Mouse (Mus musculus): ENCODE data around the gene Def8. TPM values are rescaled to one million over a fixed set of nuclear protein-coding genes. Genes with fewer than 3 reads are reported as not detected.

The Def8 gene
- polyA plus RNA-seq, 1 experiment, result 81.6 TPM

- Histone ChIP-seq H3K4me3 (ENCODE audit: low read depth, low read length) (no peak overlapping the region), H3K27me3 (ENCODE audit: control insufficient read depth, insufficient read depth, low read length, poor library complexity, severe bottlenecking) (no peaks in the 10 kb centered on the region), H3K36me3 (ENCODE audit: control insufficient read depth, insufficient read depth, low read length, poor library complexity, severe bottlenecking) (peaks cover 56% of the 10 kb centered on the region), H3K4me1 (ENCODE audit: control insufficient read depth, insufficient read depth, low read length) (no peaks in the 10 kb centered on the region), H3K9ac (ENCODE audit: low read depth, poor library complexity, severe bottlenecking) (no peak overlapping the region), H3K9me3 (replicated peaks; ENCODE audit: control insufficient read depth, insufficient read depth, low read length, poor library complexity, severe bottlenecking) (no peaks in the 10 kb centered on the region; the same call in 1 of the 2 replicates), H3K27ac (ENCODE audit: insufficient read depth, low read length) (no peak overlapping the region)
- TF ChIP-seq POLR2A (IDR thresholded peaks at IDR 0.05; ENCODE audit: insufficient read depth, low read length) (no peak), CTCF (IDR thresholded peaks at IDR 0.05; ENCODE audit: low read depth, low read length) (no peak), EP300 (IDR thresholded peaks at IDR 0.05; ENCODE audit: insufficient read depth, low read depth, low read length) (no peak)
Observed at GRCm38 (mm10) chr8:123497699-123498098, 74.4 kb downstream of the Def8 start.

- no peak overlapping the region for H3K4me3 ChIP-seq (ENCODE audit: low read depth, low read length)
- H3K27ac ChIP-seq (ENCODE audit: insufficient read depth, low read length), result no peak overlapping the region
- H3K9me3 ChIP-seq (replicated peaks; ENCODE audit: control insufficient read depth, insufficient read depth, low read length, poor library complexity, severe bottlenecking), result no peaks in the 10 kb centered on the region; the same call in 1 of the 2 replicates
- no peaks in the 10 kb centered on the region for H3K4me1 ChIP-seq (ENCODE audit: control insufficient read depth, insufficient read depth, low read length)
- H3K27me3 ChIP-seq (ENCODE audit: control insufficient read depth, insufficient read depth, low read length, poor library complexity, severe bottlenecking), result no peaks in the 10 kb centered on the region
- H3K36me3 ChIP-seq (ENCODE audit: control insufficient read depth, insufficient read depth, low read length, poor library complexity, severe bottlenecking), result peaks cover 45% of the 10 kb centered on the region
- TF ChIP-seq POLR2A (IDR thresholded peaks at IDR 0.05; ENCODE audit: insufficient read depth, low read length), result no peak
- TF ChIP-seq EP300 (IDR thresholded peaks at IDR 0.05; ENCODE audit: insufficient read depth, low read depth, low read length), result no peak
- TF ChIP-seq CTCF (IDR thresholded peaks at IDR 0.05; ENCODE audit: low read depth, low read length), result no peak
- H3K9ac ChIP-seq (ENCODE audit: low read depth, poor library complexity, severe bottlenecking), result no peak overlapping the region
Observed at GRCm38 (mm10) chr8:123498963-123499362, 75.6 kb downstream of the Def8 start.

- Histone ChIP-seq H3K4me1 (ENCODE audit: control insufficient read depth, insufficient read depth, low read length) (no peaks in the 10 kb centered on the region), H3K27ac (ENCODE audit: insufficient read depth, low read length) (no peak overlapping the region), H3K9ac (ENCODE audit: low read depth, poor library complexity, severe bottlenecking) (no peak overlapping the region), H3K4me3 (ENCODE audit: low read depth, low read length) (no peak overlapping the region), H3K36me3 (ENCODE audit: control insufficient read depth, insufficient read depth, low read length, poor library complexity, severe bottlenecking) (peaks cover 39% of the 10 kb centered on the region), H3K9me3 (replicated peaks; ENCODE audit: control insufficient read depth, insufficient read depth, low read length, poor library complexity, severe bottlenecking) (no peaks in the 10 kb centered on the region; the same call in 1 of the 2 replicates), H3K27me3 (ENCODE audit: control insufficient read depth, insufficient read depth, low read length, poor library complexity, severe bottlenecking) (no peaks in the 10 kb centered on the region)
- TF ChIP-seq CTCF (IDR thresholded peaks at IDR 0.05; ENCODE audit: low read depth, low read length), result no peak
- no peak for TF ChIP-seq POLR2A (IDR thresholded peaks at IDR 0.05; ENCODE audit: insufficient read depth, low read length)
- no peak for TF ChIP-seq EP300 (IDR thresholded peaks at IDR 0.05; ENCODE audit: insufficient read depth, low read depth, low read length)
Observed at GRCm38 (mm10) chr8:123499556-123499955, 76.2 kb downstream of the Def8 start.

GRCm38 (mm10) chr8:123502192-123502591, 78.9 kb downstream of the Def8 start:
- H3K9me3 ChIP-seq (replicated peaks; ENCODE audit: control insufficient read depth, insufficient read depth, low read length, poor library complexity, severe bottlenecking), result no peaks in the 10 kb centered on the region; the same call in 1 of the 2 replicates
- no peaks in the 10 kb centered on the region for H3K27me3 ChIP-seq (ENCODE audit: control insufficient read depth, insufficient read depth, low read length, poor library complexity, severe bottlenecking)
- TF ChIP-seq CTCF (IDR thresholded peaks at IDR 0.05; ENCODE audit: low read depth, low read length), result no peak
- TF ChIP-seq EP300 (IDR thresholded peaks at IDR 0.05; ENCODE audit: insufficient read depth, low read depth, low read length), result no peak
- no peak for TF ChIP-seq POLR2A (IDR thresholded peaks at IDR 0.05; ENCODE audit: insufficient read depth, low read length)
- H3K4me1 ChIP-seq (ENCODE audit: control insufficient read depth, insufficient read depth, low read length), result no peaks in the 10 kb centered on the region
- no peak overlapping the region for H3K4me3 ChIP-seq (ENCODE audit: low read depth, low read length)
- H3K27ac ChIP-seq (ENCODE audit: insufficient read depth, low read length), result no peak overlapping the region
- peaks cover 21% of the 10 kb centered on the region for H3K36me3 ChIP-seq (ENCODE audit: control insufficient read depth, insufficient read depth, low read length, poor library complexity, severe bottlenecking)
- no peak overlapping the region for H3K9ac ChIP-seq (ENCODE audit: low read depth, poor library complexity, severe bottlenecking)

- Histone ChIP-seq H3K9ac (ENCODE audit: low read depth, poor library complexity, severe bottlenecking) (no peak overlapping the region), H3K36me3 (ENCODE audit: control insufficient read depth, insufficient read depth, low read length, poor library complexity, severe bottlenecking) (peaks cover 15% of the 10 kb centered on the region; the same call in 1 of the 2 replicates), H3K4me3 (ENCODE audit: low read depth, low read length) (no peak overlapping the region), H3K4me1 (ENCODE audit: control insufficient read depth, insufficient read depth, low read length) (no peaks in the 10 kb centered on the region), H3K9me3 (replicated peaks; ENCODE audit: control insufficient read depth, insufficient read depth, low read length, poor library complexity, severe bottlenecking) (no peaks in the 10 kb centered on the region), H3K27ac (ENCODE audit: insufficient read depth, low read length) (no peak overlapping the region), H3K27me3 (ENCODE audit: control insufficient read depth, insufficient read depth, low read length, poor library complexity, severe bottlenecking) (no peaks in the 10 kb centered on the region)
- no peak for TF ChIP-seq POLR2A (IDR thresholded peaks at IDR 0.05; ENCODE audit: insufficient read depth, low read length)
- TF ChIP-seq EP300 (IDR thresholded peaks at IDR 0.05; ENCODE audit: insufficient read depth, low read depth, low read length), result no peak
- TF ChIP-seq CTCF (IDR thresholded peaks at IDR 0.05; ENCODE audit: low read depth, low read length), result no peak
Observed at GRCm38 (mm10) chr8:123503801-123504467, 80.6 kb downstream of the Def8 start.

- H3K9me3 ChIP-seq (replicated peaks; ENCODE audit: control insufficient read depth, insufficient read depth, low read length, poor library complexity, severe bottlenecking), result no peaks in the 10 kb centered on the region
- H3K4me1 ChIP-seq (ENCODE audit: control insufficient read depth, insufficient read depth, low read length), result no peaks in the 10 kb centered on the region
- H3K27ac ChIP-seq (ENCODE audit: insufficient read depth, low read length), result no peak overlapping the region
- no peak overlapping the region for H3K4me3 ChIP-seq (ENCODE audit: low read depth, low read length)
- no peak for TF ChIP-seq CTCF (IDR thresholded peaks at IDR 0.05; ENCODE audit: low read depth, low read length)
- no peak for TF ChIP-seq POLR2A (IDR thresholded peaks at IDR 0.05; ENCODE audit: insufficient read depth, low read length)
- TF ChIP-seq EP300 (IDR thresholded peaks at IDR 0.05; ENCODE audit: insufficient read depth, low read depth, low read length), result no peak
- H3K9ac ChIP-seq (ENCODE audit: low read depth, poor library complexity, severe bottlenecking), result no peak overlapping the region
- H3K27me3 ChIP-seq (ENCODE audit: control insufficient read depth, insufficient read depth, low read length, poor library complexity, severe bottlenecking), result no peaks in the 10 kb centered on the region
- H3K36me3 ChIP-seq (ENCODE audit: control insufficient read depth, insufficient read depth, low read length, poor library complexity, severe bottlenecking), result peaks cover 15% of the 10 kb centered on the region; the same call in 1 of the 2 replicates
Observed at GRCm38 (mm10) chr8:123504591-123505195, 81.4 kb downstream of the Def8 start.

Measured in ES-Bruce4 (cell line).